Mouse (Mus musculus): ENCODE data around the gene Gdpd5. TPM values are rescaled to one million over a fixed set of nuclear protein-coding genes. Genes with fewer than 3 reads are reported as not detected.

Gdpd5 gene
- total and polyA plus RNA-seq, 3 experiments, result 0.16 to 0.49 TPM; not detected in 1

- Histone ChIP-seq H3K36me3 (replicated peaks) (no peaks in the 10 kb centered on the region), H3K9me3 (replicated peaks) (no peaks in the 10 kb centered on the region), H3K4me3 (ENCODE audit: low read depth, low read length) (no peak overlapping the region), H3K4me1 (ENCODE audit: insufficient read depth, low read depth, low read length) (no peaks in the 10 kb centered on the region), H3K27me3 (ENCODE audit: insufficient read depth, low read length) (peaks cover 31% of the 10 kb centered on the region)
- ATAC-seq (ENCODE audit: extremely low read depth, insufficient number of reproducible peaks, low FRiP score, poor library complexity, severe bottlenecking) (no peak), DNase-seq (ENCODE audit: low spot score) (no peak)
- TF ChIP-seq GATA1 (IDR thresholded peaks at IDR 0.05; ENCODE audit: borderline replicate concordance, low read length), result no peak
These were observed 31.2 kb upstream of the Gdpd5 start for GRCm38 (mm10) chr7:99349782-99350720.

DNA sequence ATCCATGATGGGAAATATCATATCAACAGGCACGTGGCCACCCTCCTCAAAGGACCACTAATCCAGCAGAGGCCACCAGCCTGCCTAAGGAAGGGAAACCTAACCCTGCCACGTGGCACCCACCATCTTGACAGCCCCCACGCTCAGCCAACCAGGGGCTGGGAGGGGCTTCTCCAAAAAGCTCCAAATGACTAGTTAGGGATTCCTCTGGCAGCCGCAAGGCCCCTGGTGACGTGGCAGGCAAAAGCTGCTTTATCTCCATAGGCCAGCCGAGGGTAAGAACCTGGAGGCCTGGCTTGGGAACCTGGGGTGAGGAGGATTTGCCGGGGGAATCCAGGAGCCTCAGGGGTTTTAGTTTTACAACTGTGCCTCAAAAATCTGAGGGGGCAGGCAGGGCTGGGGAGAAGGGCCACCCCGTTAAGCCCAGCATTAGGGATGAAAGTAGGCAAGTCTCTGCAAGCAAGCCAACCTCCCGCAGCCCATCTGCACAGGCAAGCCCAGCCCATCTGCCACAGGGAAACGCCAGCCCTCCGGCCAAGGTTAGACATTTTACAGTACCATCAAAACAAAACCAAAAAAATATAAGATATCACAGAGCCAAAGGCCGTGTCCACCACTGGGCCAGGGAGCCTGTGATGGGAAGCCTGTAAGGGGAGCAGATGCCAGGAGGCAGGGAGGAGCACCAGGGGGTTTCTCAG lies 30.0 kb upstream of the Gdpd5 start:
- no peak overlapping the region for H3K4me3 ChIP-seq (ENCODE audit: low read depth, low read length)
- H3K4me1 ChIP-seq (ENCODE audit: insufficient read depth, low read depth, low read length), result no peaks in the 10 kb centered on the region
- ATAC-seq (ENCODE audit: extremely low read depth, insufficient number of reproducible peaks, low FRiP score, poor library complexity, severe bottlenecking), result no peak
- TF ChIP-seq TAL1 (conservative IDR thresholded peaks at IDR 0.05; ENCODE audit: low read depth, low read length), result no peak
- TF ChIP-seq POLR2AphosphoS5 (IDR thresholded peaks at IDR 0.05; ENCODE audit: insufficient replicate concordance, low read depth, low read length), result no peak
- no peak for TF ChIP-seq GATA1 (IDR thresholded peaks at IDR 0.05; ENCODE audit: borderline replicate concordance, low read length)
- no peak for TF ChIP-seq CTCF (IDR thresholded peaks at IDR 0.05; ENCODE audit: low read depth, low read length)
- TF ChIP-seq GATA2 (IDR thresholded peaks at IDR 0.05; ENCODE audit: borderline replicate concordance, low read depth, low read length), result no peak
- DNase-seq (ENCODE audit: low spot score), result no peak
- no peaks in the 10 kb centered on the region for H3K9me3 ChIP-seq (replicated peaks)
- H3K36me3 ChIP-seq (replicated peaks), result no peaks in the 10 kb centered on the region
- peaks cover 38% of the 10 kb centered on the region for H3K27me3 ChIP-seq (ENCODE audit: insufficient read depth, low read length)

DNA sequence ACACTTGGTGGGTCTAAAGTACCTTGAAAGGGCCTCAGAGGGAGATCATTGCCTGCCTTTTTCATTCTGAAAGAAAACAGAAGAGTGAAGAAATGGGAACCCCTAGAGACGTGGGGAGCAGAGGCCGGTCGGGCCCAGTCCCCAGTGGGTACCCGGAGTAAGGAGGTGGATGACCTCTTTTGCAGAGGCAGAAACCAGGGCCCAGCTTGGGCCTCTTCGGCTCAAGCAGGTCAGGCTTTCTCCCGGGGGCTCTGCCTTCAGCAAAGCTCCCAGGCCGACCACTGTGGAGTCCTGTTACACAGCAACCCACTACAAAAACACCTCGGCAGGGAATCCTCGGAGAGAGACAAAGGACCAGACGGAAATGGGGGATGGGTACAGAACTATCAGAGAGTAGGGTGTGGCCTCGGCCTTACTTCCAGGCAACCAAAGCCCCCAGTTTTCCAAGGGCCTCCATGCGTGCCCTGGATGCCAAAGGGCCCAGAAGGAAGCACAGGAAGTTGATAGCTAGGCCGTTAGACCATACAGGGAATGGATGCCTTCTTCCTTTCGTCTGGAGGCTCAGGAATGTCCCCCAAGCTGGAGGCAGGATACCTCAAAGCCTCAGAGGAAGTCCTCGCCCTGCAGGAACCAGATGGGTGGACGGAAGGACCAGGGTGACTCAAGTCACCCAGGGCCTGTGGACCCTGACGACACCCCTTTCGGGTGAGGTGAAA lies 29.3 kb upstream of the Gdpd5 start:
- TF ChIP-seq TAL1 (conservative IDR thresholded peaks at IDR 0.05; ENCODE audit: low read depth, low read length) (no peak), POLR2AphosphoS5 (IDR thresholded peaks at IDR 0.05; ENCODE audit: insufficient replicate concordance, low read depth, low read length) (no peak), CTCF (IDR thresholded peaks at IDR 0.05; ENCODE audit: low read depth, low read length) (no peak)
- Histone ChIP-seq H3K4me3 (ENCODE audit: low read depth, low read length) (no peak overlapping the region), H3K4me1 (ENCODE audit: insufficient read depth, low read depth, low read length) (no peaks in the 10 kb centered on the region), H3K36me3 (replicated peaks) (no peaks in the 10 kb centered on the region), H3K27me3 (ENCODE audit: insufficient read depth, low read length) (peaks cover 35% of the 10 kb centered on the region), H3K9me3 (replicated peaks) (no peaks in the 10 kb centered on the region)
- ATAC-seq (ENCODE audit: extremely low read depth, insufficient number of reproducible peaks, low FRiP score, poor library complexity, severe bottlenecking) (no peak; the same call in 1 of the 2 replicates), DNase-seq (ENCODE audit: low spot score) (no peak)

- no peak for ATAC-seq (ENCODE audit: extremely low read depth, insufficient number of reproducible peaks, low FRiP score, poor library complexity, severe bottlenecking)
- Histone ChIP-seq H3K27me3 (ENCODE audit: insufficient read depth, low read length) (peaks cover 35% of the 10 kb centered on the region), H3K9me3 (replicated peaks) (no peaks in the 10 kb centered on the region), H3K36me3 (replicated peaks) (no peaks in the 10 kb centered on the region), H3K4me1 (ENCODE audit: insufficient read depth, low read depth, low read length) (no peaks in the 10 kb centered on the region), H3K4me3 (ENCODE audit: low read depth, low read length) (no peak within 1 kb of the TSS)
- TF ChIP-seq GATA2 (IDR thresholded peaks at IDR 0.05; ENCODE audit: borderline replicate concordance, low read depth, low read length) (no peak), TAL1 (conservative IDR thresholded peaks at IDR 0.05; ENCODE audit: low read depth, low read length) (no peak), POLR2AphosphoS5 (IDR thresholded peaks at IDR 0.05; ENCODE audit: insufficient replicate concordance, low read depth, low read length) (no peak), GATA1 (IDR thresholded peaks at IDR 0.05; ENCODE audit: borderline replicate concordance, low read length) (no peak), CTCF (IDR thresholded peaks at IDR 0.05; ENCODE audit: low read depth, low read length) (no peak)
- no peak for DNase-seq (ENCODE audit: low spot score)
These were observed 28.5 kb upstream of the Gdpd5 start, which contains the start of gene Serpinh1 for GRCm38 (mm10) chr7:99352526-99353400. Gene Serpinh1 (minus strand): TSS chr7:99353239.

DNA sequence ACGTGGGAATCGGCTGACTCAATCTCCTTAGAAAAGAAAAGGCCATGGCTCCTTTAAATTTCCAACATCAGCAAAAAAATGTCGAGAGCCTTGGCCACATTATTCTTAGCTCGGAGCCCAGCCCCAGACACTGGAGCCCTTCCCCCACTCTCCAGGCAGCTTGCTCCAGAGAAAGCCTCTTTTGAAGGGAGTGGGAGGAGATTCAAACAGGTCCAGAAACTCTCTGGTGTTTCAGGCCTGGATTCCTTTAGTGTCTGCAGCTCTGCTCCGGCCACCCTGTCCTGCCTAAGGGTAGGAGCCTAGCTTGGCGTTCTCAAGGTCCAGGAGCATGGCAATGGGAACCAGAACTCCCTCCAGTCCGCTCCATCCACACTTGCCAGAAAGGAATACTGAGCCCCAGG lies 25.5 kb upstream of the Gdpd5 start:
- TF ChIP-seq GATA2 (IDR thresholded peaks at IDR 0.05; ENCODE audit: borderline replicate concordance, low read depth, low read length), result no peak
- TF ChIP-seq TAL1 (conservative IDR thresholded peaks at IDR 0.05; ENCODE audit: low read depth, low read length), result no peak
- TF ChIP-seq GATA1 (IDR thresholded peaks at IDR 0.05; ENCODE audit: borderline replicate concordance, low read length), result no peak
- TF ChIP-seq POLR2AphosphoS5 (IDR thresholded peaks at IDR 0.05; ENCODE audit: insufficient replicate concordance, low read depth, low read length), result no peak
- TF ChIP-seq CTCF (IDR thresholded peaks at IDR 0.05; ENCODE audit: low read depth, low read length), result no peak
- no peak overlapping the region for H3K4me3 ChIP-seq (ENCODE audit: low read depth, low read length)
- H3K4me1 ChIP-seq (ENCODE audit: insufficient read depth, low read depth, low read length), result no peaks in the 10 kb centered on the region
- peaks cover 35% of the 10 kb centered on the region for H3K27me3 ChIP-seq (ENCODE audit: insufficient read depth, low read length)
- no peaks in the 10 kb centered on the region for H3K9me3 ChIP-seq (replicated peaks)
- ATAC-seq (ENCODE audit: extremely low read depth, insufficient number of reproducible peaks, low FRiP score, poor library complexity, severe bottlenecking) (no peak), DNase-seq (ENCODE audit: low spot score) (no peak)
- H3K36me3 ChIP-seq (replicated peaks), result no peaks in the 10 kb centered on the region
